Mouse (Mus musculus) kidney, embryonic 15.5 days (tissue): ENCODE measurements around the gene Nfe2l2. TPM values are rescaled to one million over a fixed set of nuclear protein-coding genes. Genes with fewer than 3 reads are reported as not detected.
"Not testable (repeated sequence)": the region's sequence is repeated elsewhere in the genome, so short reads cannot be mapped to it uniquely, and the experiment has no call there.

ENCODE experiments used
- ATAC-seq: fragments of 200-750 bp; cut with Nextera tagmentation; replicated peaks from 2 replicates; pipeline ENCODE4 v1.8.0; 2017; ENCODE audit warnings: moderate TSS enrichment; ENCODE audit not compliant: low FRiP score
- H3K27ac ChIP-seq: fragments of 300-500 bp; sonication (generic); 2 replicates; pipeline ENCODE4 v1.5.1; 2015; ENCODE audit warnings: mild to moderate bottlenecking, inconsistent platforms
- H3K27me3 ChIP-seq: fragments of 300-500 bp; sonication (generic); 2 replicates; pipeline ENCODE4 v1.6.1; 2015; ENCODE audit warnings: inconsistent platforms
- H3K36me3 ChIP-seq: fragments of 300-500 bp; sonication (generic); 2 replicates; pipeline ENCODE4 v1.6.1; 2015; ENCODE audit warnings: inconsistent platforms
- H3K4me1 ChIP-seq: fragments of 300-500 bp; sonication (generic); 2 replicates; pipeline ENCODE4 v1.6.1; 2015; ENCODE audit warnings: inconsistent platforms
- H3K4me2 ChIP-seq: fragments of 300-500 bp; sonication (generic); 2 replicates; pipeline ENCODE4 v1.6.1; 2015; ENCODE audit warnings: moderate library complexity, mild to moderate bottlenecking, inconsistent platforms
- H3K4me3 ChIP-seq: fragments of 300-500 bp; sonication (generic); replicated peaks from 2 replicates; pipeline ENCODE4 v1.5.1; 2015; ENCODE audit warnings: mild to moderate bottlenecking, inconsistent platforms
- H3K9ac ChIP-seq: fragments of 300-500 bp; sonication (generic); 2 replicates; pipeline ENCODE4 v1.6.1; 2015; ENCODE audit warnings: mild to moderate bottlenecking, inconsistent platforms
- H3K9me3 ChIP-seq: fragments of 300-500 bp; sonication (generic); replicated peaks from 2 replicates; pipeline ENCODE4 v1.6.1; 2016; ENCODE audit warnings: inconsistent platforms
- WGBS: fragments of 180-500 bp; shearing (Covaris S2); methylation state at CpG from one replicate; pipeline ENCODE4 v1.1.7; 2015; ENCODE audit warnings: mixed read lengths; 5-methylcytosine and 5-hydroxymethylcytosine counted together
- polyA plus RNA-seq: library from polyadenylated mRNA; unstranded; fragments of >200 nt; fragmentation: Nextera tagmentation; extraction: Ambion mirVana; gene quantifications from 2 replicates; pipeline ENCODE4 v1.2.1, GENCODE M21; 2015

Gene Nfe2l2
- polyA plus RNA-seq, 1 experiment from 2014 or later, result 70.2 TPM

DNA sequence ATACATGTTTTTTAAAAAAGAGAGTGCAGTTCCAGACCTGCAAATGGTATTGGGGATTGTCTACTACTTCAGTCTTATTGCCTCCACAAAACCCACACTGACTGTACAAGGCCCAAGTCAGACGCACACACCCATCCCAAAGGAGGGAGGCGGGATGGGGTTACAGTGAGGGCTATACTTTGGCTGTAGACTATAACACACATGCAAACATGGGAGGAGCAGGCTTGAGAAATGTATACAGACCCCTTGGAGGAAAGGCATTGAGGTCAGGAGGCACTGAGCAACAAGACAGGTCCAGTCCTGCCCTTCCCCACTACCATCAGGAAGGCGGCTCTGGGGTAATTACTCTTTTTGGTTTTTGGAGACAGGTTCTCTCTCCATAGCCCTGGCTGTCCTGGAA, 9.5 kb downstream of the Nfe2l2 start:
- not testable (repeated sequence) for H3K4me3 ChIP-seq, H3K9me3 ChIP-seq, H3K36me3 ChIP-seq, H3K9ac ChIP-seq, H3K4me2 ChIP-seq, ATAC-seq, H3K27ac ChIP-seq, H3K27me3 ChIP-seq
- peaks cover 58% of the 10 kb centered on the region for H3K4me1 ChIP-seq
- 83% methylated on average over 3 of the region's 3 CpGs for WGBS

- Histone ChIP-seq H3K4me1 (peaks cover 53% of the 10 kb centered on the region), H3K27ac (no peak overlapping the region), H3K4me3 (no peak overlapping the region), H3K4me2 (no peak overlapping the region), H3K27me3 (no peaks in the 10 kb centered on the region), H3K9ac (no peak overlapping the region), H3K36me3 (no peaks in the 10 kb centered on the region), H3K9me3 (no peaks in the 10 kb centered on the region)
- 92% methylated on average over 6 of the region's 6 CpGs for WGBS
- no peak for ATAC-seq
Observed at GRCm38 (mm10) chr2:75692369-75692768, 12.1 kb downstream of the Nfe2l2 start.

- Histone ChIP-seq H3K4me2 (no peak overlapping the region), H3K36me3 (no peaks in the 10 kb centered on the region), H3K9ac (no peak overlapping the region), H3K27ac (no peak overlapping the region), H3K27me3 (no peaks in the 10 kb centered on the region), H3K9me3 (no peaks in the 10 kb centered on the region), H3K4me1 (peaks cover 54% of the 10 kb centered on the region), H3K4me3 (no peak overlapping the region)
- WGBS, result 71% methylated on average over 8 of the region's 8 CpGs
- no peak for ATAC-seq
Observed at GRCm38 (mm10) chr2:75691316-75691715, 13.1 kb downstream of the Nfe2l2 start.

DNA sequence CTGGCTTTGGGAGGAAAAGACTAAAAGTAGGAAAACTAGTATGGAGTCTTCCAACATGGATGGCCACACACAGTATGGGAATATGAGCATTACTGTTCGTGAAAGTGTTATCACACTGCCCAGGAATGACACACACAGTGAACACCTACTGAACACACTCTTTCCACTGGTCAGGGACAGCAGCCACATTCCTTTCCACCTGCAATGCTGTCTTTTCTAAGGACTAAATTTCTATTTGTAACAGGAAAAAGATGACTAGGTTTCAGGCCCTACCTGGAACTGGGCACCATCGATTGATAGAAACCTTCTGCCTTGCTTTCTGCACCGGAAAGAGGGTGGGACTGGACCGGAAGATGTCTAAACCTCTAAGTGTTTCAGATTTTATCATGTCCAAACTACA, 13.8 kb downstream of the Nfe2l2 start:
- Histone ChIP-seq H3K36me3 (no peaks in the 10 kb centered on the region), H3K27ac (no peak overlapping the region), H3K9ac (no peak overlapping the region), H3K9me3 (no peaks in the 10 kb centered on the region), H3K27me3 (no peaks in the 10 kb centered on the region), H3K4me3 (no peak overlapping the region), H3K4me1 (peaks cover 54% of the 10 kb centered on the region), H3K4me2 (no peak overlapping the region)
- 89% methylated on average over 4 of the region's 4 CpGs for WGBS
- ATAC-seq, result no peak

GRCm38 (mm10) chr2:75689482-75690158, 14.8 kb downstream of the Nfe2l2 start:
- Histone ChIP-seq H3K9me3 (no peaks in the 10 kb centered on the region), H3K4me3 (no peak overlapping the region), H3K27ac (peak overlapping the region; percentile 46), H3K4me2 (no peak overlapping the region), H3K9ac (no peak overlapping the region), H3K4me1 (peaks cover 64% of the 10 kb centered on the region), H3K36me3 (no peaks in the 10 kb centered on the region), H3K27me3 (no peaks in the 10 kb centered on the region)
- ATAC-seq, result 0 out of 2 replicates have a peak, but pooled peaks have one; percentile 29
- 37% methylated on average over 10 of the region's 10 CpGs for WGBS

DNA sequence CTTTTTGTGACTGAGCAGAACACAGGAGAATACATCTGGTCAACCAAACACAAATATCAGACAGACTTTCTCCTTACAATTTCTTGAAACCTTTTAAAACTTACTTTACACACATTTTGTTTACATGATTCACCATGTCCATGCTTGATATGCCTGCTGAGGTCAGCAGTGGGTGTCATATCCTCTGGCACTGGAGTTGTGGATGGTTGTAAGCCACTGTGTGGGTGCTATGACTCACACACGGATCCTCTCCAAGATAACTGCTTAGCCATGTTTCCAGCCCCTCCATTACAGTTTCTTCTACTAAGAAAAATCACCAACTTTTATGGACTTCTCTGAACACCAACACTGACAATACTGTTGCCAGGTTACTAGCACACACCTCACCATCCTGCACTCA, 15.5 kb downstream of the Nfe2l2 start:
- H3K27ac ChIP-seq, result no peak overlapping the region
- H3K36me3 ChIP-seq, result no peaks in the 10 kb centered on the region
- H3K4me3 ChIP-seq, result no peak overlapping the region
- H3K4me2 ChIP-seq, result no peak overlapping the region
- no peaks in the 10 kb centered on the region for H3K9me3 ChIP-seq
- no peaks in the 10 kb centered on the region for H3K27me3 ChIP-seq
- no peak for ATAC-seq
- no peak overlapping the region for H3K9ac ChIP-seq
- peaks cover 71% of the 10 kb centered on the region for H3K4me1 ChIP-seq
- WGBS, result 88% methylated on average over 1 of the region's 1 CpGs

DNA sequence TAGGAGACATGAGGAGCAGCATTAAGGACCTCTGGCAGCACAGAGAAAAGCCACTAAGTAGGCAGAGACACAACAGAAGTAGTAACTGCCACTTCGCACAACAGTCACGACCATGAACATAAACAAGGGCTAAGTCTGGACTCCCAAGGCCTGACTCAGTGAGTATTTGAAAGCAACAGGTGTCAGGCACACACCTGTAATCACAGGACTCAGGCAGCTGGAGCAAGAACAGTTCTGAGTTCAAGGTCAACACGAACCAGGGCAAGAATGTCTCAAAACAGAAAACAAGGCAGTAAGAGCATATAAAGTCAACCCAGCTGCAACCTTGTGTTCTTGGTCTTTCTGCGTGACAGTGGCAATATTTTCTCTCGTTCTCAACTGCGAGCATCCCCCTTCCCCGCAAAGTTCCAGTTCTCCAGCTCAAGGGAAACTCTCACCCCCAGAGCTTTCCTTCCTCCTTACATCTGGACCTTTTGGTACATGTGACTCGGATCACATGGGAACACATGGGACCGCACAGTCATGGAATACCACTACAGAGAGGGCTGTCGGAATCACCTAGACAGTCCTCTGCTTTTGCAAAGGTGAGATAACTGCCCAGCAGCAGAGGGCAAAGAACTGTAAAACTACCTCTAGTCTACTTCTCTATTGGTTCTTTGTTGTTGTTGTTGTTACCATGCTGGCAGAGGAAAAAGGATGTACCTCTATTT, 17.2 kb downstream of the Nfe2l2 start:
- Histone ChIP-seq H3K4me2 (no peak overlapping the region), H3K9ac (no peak overlapping the region), H3K4me3 (no peak overlapping the region), H3K36me3 (no peaks in the 10 kb centered on the region), H3K27me3 (no peaks in the 10 kb centered on the region), H3K9me3 (no peaks in the 10 kb centered on the region), H3K4me1 (peaks cover 76% of the 10 kb centered on the region), H3K27ac (no peak overlapping the region)
- no peak for ATAC-seq
- WGBS, result 83% methylated on average over 10 of the region's 10 CpGs

DNA sequence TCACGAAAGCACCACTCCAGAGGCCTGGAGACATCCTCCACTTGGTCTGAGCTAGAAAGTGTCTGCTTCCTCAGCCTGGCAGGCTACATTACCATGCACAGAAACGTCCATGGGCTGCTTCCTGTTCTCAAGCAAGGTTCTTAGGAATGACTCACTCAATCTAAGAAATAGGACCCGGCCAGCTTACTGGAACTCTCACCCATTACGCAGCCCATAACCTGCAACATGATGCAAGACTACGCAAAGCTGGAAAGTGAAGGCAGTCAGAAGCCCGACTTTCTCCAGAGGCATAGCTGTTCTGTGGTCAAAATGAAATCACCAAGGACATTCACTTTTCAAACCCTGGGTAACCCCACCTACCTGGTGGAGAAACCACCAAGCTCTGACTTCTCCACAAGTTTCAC, 19.0 kb downstream of the Nfe2l2 start:
- Histone ChIP-seq H3K36me3 (no peaks in the 10 kb centered on the region), H3K4me1 (peaks cover 83% of the 10 kb centered on the region), H3K27me3 (no peaks in the 10 kb centered on the region), H3K4me2 (no peak overlapping the region), H3K27ac (peak overlapping the region; percentile 42), H3K9me3 (no peaks in the 10 kb centered on the region), H3K9ac (0 out of 2 replicates have a peak overlapping the region, but pooled peaks have one; percentile 2), H3K4me3 (no peak overlapping the region)
- no peak for ATAC-seq
- 60% methylated on average over 6 of the region's 6 CpGs for WGBS

GRCm38 (mm10) chr2:75684526-75684925, 19.9 kb downstream of the Nfe2l2 start:
- no peak for ATAC-seq
- Histone ChIP-seq H3K9ac (no peak overlapping the region), H3K36me3 (no peaks in the 10 kb centered on the region), H3K4me2 (no peak overlapping the region), H3K4me3 (no peak overlapping the region), H3K27me3 (no peaks in the 10 kb centered on the region), H3K9me3 (no peaks in the 10 kb centered on the region), H3K4me1 (peaks cover 78% of the 10 kb centered on the region), H3K27ac (no peak overlapping the region)
- 81% methylated on average over 3 of the region's 3 CpGs for WGBS

GRCm38 (mm10) chr2:75682978-75683709, 21.3 kb downstream of the Nfe2l2 start:
- Histone ChIP-seq H3K27ac (peak overlapping the region; percentile 81), H3K4me2 (0 out of 2 replicates have a peak overlapping the region, but pooled peaks have one; percentile 4), H3K27me3 (no peaks in the 10 kb centered on the region), H3K9me3 (no peaks in the 10 kb centered on the region), H3K36me3 (peaks cover 13% of the 10 kb centered on the region), H3K4me3 (no peak overlapping the region), H3K9ac (0 out of 2 replicates have a peak overlapping the region, but pooled peaks have one; percentile 4), H3K4me1 (peaks cover 68% of the 10 kb centered on the region)
- ATAC-seq, result 0 out of 2 replicates have a peak, but pooled peaks have one; percentile 33
- 53% methylated on average over 15 of the region's 15 CpGs for WGBS

DNA sequence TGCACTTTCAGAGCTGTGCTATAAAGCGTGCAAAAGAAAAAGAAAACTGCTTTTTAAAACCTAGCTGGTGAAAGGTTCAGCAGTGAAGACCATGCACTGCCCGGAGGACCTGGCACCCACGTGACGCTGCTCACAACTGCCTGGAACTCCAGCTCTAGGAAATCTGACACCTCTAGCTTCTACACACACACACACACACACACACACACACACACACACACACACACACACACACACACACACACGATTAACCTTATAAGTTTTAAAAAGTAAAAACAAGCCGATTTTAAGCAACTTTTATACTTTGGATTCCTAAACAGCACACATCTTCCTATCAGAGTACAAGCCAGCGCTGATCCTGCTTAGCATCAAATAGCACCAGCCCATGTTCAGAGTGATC, 23.0 kb downstream of the Nfe2l2 start:
- Histone ChIP-seq H3K4me2 (no peak overlapping the region), H3K4me1 (peaks cover 55% of the 10 kb centered on the region), H3K9me3 (no peaks in the 10 kb centered on the region), H3K27ac (peak overlapping the region; percentile 79), H3K4me3 (no peak overlapping the region), H3K9ac (no peak overlapping the region), H3K27me3 (no peaks in the 10 kb centered on the region), H3K36me3 (peaks cover 27% of the 10 kb centered on the region)
- peak; percentile 74 for ATAC-seq
- 34% methylated on average over 7 of the region's 7 CpGs for WGBS

- Histone ChIP-seq H3K9me3 (no peaks in the 10 kb centered on the region), H3K27me3 (no peaks in the 10 kb centered on the region), H3K4me2 (no peak overlapping the region), H3K9ac (no peak overlapping the region), H3K4me3 (no peak overlapping the region), H3K27ac (no peak overlapping the region), H3K4me1 (peaks cover 40% of the 10 kb centered on the region), H3K36me3 (peaks cover 38% of the 10 kb centered on the region)
- WGBS, result 93% methylated on average over 8 of the region's 8 CpGs
- no peak for ATAC-seq
Observed at GRCm38 (mm10) chr2:75679947-75680346, 24.5 kb downstream of the Nfe2l2 start.
